Mouse (Mus musculus) thymus, postnatal 25 days (tissue): ENCODE results near the gene H2-M2.
"Not testable (repeated sequence)": the region's sequence is repeated elsewhere in the genome, so short reads cannot be mapped to it uniquely, and the experiment has no call there.

ENCODE experiments used
- DNase-seq: peaks from one replicate; pipeline ENCODE4 v3.0.0; 2022

The H2-M2 gene

GRCm38 (mm10) chr17:37483452-37483851 is at the start of gene H2-M2:
TSS of gene H2-M2 (minus strand) at chr17:37483552.
- DNase-seq: no peak

- not testable (repeated sequence) for DNase-seq
Measured at GRCm38 (mm10) chr17:37525427-37525826, 42.1 kb upstream of the H2-M2 start.

GRCm38 (mm10) chr17:37524612-37525011 is 41.3 kb upstream of the H2-M2 start:
- not testable (repeated sequence) for DNase-seq

- no peak for DNase-seq
Measured at GRCm38 (mm10) chr17:37507730-37508129, 24.4 kb upstream of the H2-M2 start, which contains the start of gene Olfr111. TSS of gene Olfr111 (plus strand) at chr17:37508030.

- DNase-seq: no peak
Measured at GRCm38 (mm10) chr17:37491930-37492518, 8.7 kb upstream of the H2-M2 start, which contains the start of gene Olfr110. TSS of gene Olfr110 (plus strand) at chr17:37492468.

GRCm38 (mm10) chr17:37458616-37459015 is 24.7 kb downstream of the H2-M2 start, which contains the start of gene Olfr109:
TSS of gene Olfr109 (plus strand) at chr17:37458916.
- DNase-seq: no peak

GRCm38 (mm10) chr17:37445180-37445579 is 38.2 kb downstream of the H2-M2 start, which contains the start of gene Olfr108:
TSS of gene Olfr108 (plus strand) at chr17:37445480.
- no peak for DNase-seq
